Mouse (Mus musculus): Measurements from ENCODE around the gene Prph2. TPM values are rescaled to one million over a fixed set of nuclear protein-coding genes. Genes with fewer than 3 reads are reported as not detected.

The Prph2 gene
- polyA plus RNA-seq, 1 experiment from 2014 or later: not detected

GRCm38 (mm10) chr17:46972603-46973002 is 62.3 kb downstream of the Prph2 start:
- 94% methylated on average over 7 of the region's 7 CpGs for WGBS
- no peak overlapping the region for H3K4me2 ChIP-seq
- H3K9me3 ChIP-seq (ENCODE audit: control insufficient read depth, low read length): no peaks in the 10 kb centered on the region
- ATAC-seq (ENCODE audit: low FRiP score) (no peak), DNase-seq (ENCODE audit: low spot score, missing footprints) (no peak)
- no peaks in the 10 kb centered on the region for H3K4me1 ChIP-seq (ENCODE audit: control insufficient read depth, insufficient read depth, low read length)
- no peak overlapping the region for H3K27ac ChIP-seq (ENCODE audit: low read depth, low read length)
- H3K9ac ChIP-seq (ENCODE audit: low read length): no peak overlapping the region
- peaks cover 14% of the 10 kb centered on the region for H3K36me3 ChIP-seq (ENCODE audit: control insufficient read depth, insufficient read depth, low read length)
- H3K4me3 ChIP-seq (ENCODE audit: low read depth, low read length): no peak overlapping the region
- no peaks in the 10 kb centered on the region for H3K27me3 ChIP-seq (ENCODE audit: control insufficient read depth, insufficient read depth, low read length)

Other genes with a start within 250 kb of the Prph2 start
- gene Rrp36, start 236.1 kb upstream of the Prph2 start, polyA plus RNA-seq (2014; fragmentation: Nextera tagmentation; extraction: Ambion mirVana): 53.4 and 60.0 TPM in 2 replicates
- gene Mea1, start 231.7 kb upstream of the Prph2 start, polyA plus RNA-seq (2014; fragmentation: Nextera tagmentation; extraction: Ambion mirVana): 185 and 192 TPM in 2 replicates
- 103 and 109 TPM in 2 replicates for gene Klhdc3, start 229.5 kb upstream of the Prph2 start, polyA plus RNA-seq (2014; fragmentation: Nextera tagmentation; extraction: Ambion mirVana)
- 106 and 110 TPM in 2 replicates for gene Ppp2r5d, start 205.3 kb upstream of the Prph2 start, polyA plus RNA-seq (2014; fragmentation: Nextera tagmentation; extraction: Ambion mirVana)
- 12.8 and 16.5 TPM in 2 replicates for gene Pex6, start 199.0 kb upstream of the Prph2 start, polyA plus RNA-seq (2014; fragmentation: Nextera tagmentation; extraction: Ambion mirVana)
- gene Gnmt, start 181.3 kb upstream of the Prph2 start, polyA plus RNA-seq (2014; fragmentation: Nextera tagmentation; extraction: Ambion mirVana): 0.37 and 0.82 TPM in 2 replicates
- 49.8 and 56.3 TPM in 2 replicates for gene Cnpy3, start 158.2 kb upstream of the Prph2 start, polyA plus RNA-seq (2014; fragmentation: Nextera tagmentation; extraction: Ambion mirVana)
- gene Ptcra, start 146.7 kb upstream of the Prph2 start, polyA plus RNA-seq (2014; fragmentation: Nextera tagmentation; extraction: Ambion mirVana): 0.48 and 0.70 TPM in 2 replicates
- gene 2310039H08Rik, start 137.8 kb upstream of the Prph2 start, polyA plus RNA-seq (2014; fragmentation: Nextera tagmentation; extraction: Ambion mirVana): 55.0 and 57.9 TPM in 2 replicates
- gene Rpl7l1, start 127.8 kb upstream of the Prph2 start, polyA plus RNA-seq (2014; fragmentation: Nextera tagmentation; extraction: Ambion mirVana): 170 and 179 TPM in 2 replicates
- 5.8 and 6.4 TPM in 2 replicates for gene Bicral, start 52.0 kb upstream of the Prph2 start, polyA plus RNA-seq (2014; fragmentation: Nextera tagmentation; extraction: Ambion mirVana)
- gene Tbcc, start 19.8 kb upstream of the Prph2 start, polyA plus RNA-seq (2014; fragmentation: Nextera tagmentation; extraction: Ambion mirVana): 72.7 and 76.2 TPM in 2 replicates
- 18.1 and 18.7 TPM in 2 replicates for gene Ubr2, start 100.1 kb downstream of the Prph2 start, polyA plus RNA-seq (2014; fragmentation: Nextera tagmentation; extraction: Ambion mirVana)